Mouse (Mus musculus): ENCODE measurements around the gene Polk.

Polk gene

GRCm38 (mm10) chr13:96462644-96463043 lies 79.7 kb downstream of the Polk start:
- DNase-seq (ENCODE audit: low spot score in 2 of 2): no peak

- DNase-seq (ENCODE audit: low spot score in 2 of 2): no peak
These were observed 83.8 kb downstream of the Polk start for GRCm38 (mm10) chr13:96458606-96459005.

- no peak for DNase-seq (ENCODE audit: low spot score in 2 of 2)
These were observed 84.4 kb downstream of the Polk start for GRCm38 (mm10) chr13:96458018-96458417.

- DNase-seq (ENCODE audit: low spot score in 2 of 2): no peak
These were observed 84.8 kb downstream of the Polk start for GRCm38 (mm10) chr13:96457566-96457965.

GRCm38 (mm10) chr13:96454288-96454687 lies 88.1 kb downstream of the Polk start:
- DNase-seq (ENCODE audit: low spot score in 2 of 2): no peak

GRCm38 (mm10) chr13:96452621-96453020 lies 89.8 kb downstream of the Polk start:
- no peak for DNase-seq (ENCODE audit: low spot score in 2 of 2)

- no peak for DNase-seq (ENCODE audit: low spot score in 2 of 2)
These were observed 90.8 kb downstream of the Polk start for GRCm38 (mm10) chr13:96451386-96452140.

- no peak for DNase-seq (ENCODE audit: low spot score in 2 of 2)
These were observed 91.5 kb downstream of the Polk start for GRCm38 (mm10) chr13:96450869-96451268.

GRCm38 (mm10) chr13:96450205-96450856 lies 92.0 kb downstream of the Polk start:
- DNase-seq (ENCODE audit: low spot score in 2 of 2): no peak

- DNase-seq (ENCODE audit: low spot score in 2 of 2): no peak
These were observed 101.9 kb downstream of the Polk start for GRCm38 (mm10) chr13:96440436-96440835.

GRCm38 (mm10) chr13:96436921-96437320 lies 105.5 kb downstream of the Polk start:
- no peak for DNase-seq (ENCODE audit: low spot score in 2 of 2)

- DNase-seq (ENCODE audit: low spot score in 2 of 2): no peak
These were observed 106.6 kb downstream of the Polk start for GRCm38 (mm10) chr13:96435793-96436192.

GRCm38 (mm10) chr13:96434899-96435331 lies 107.5 kb downstream of the Polk start:
- DNase-seq (ENCODE audit: low spot score in 2 of 2): no peak

- DNase-seq (ENCODE audit: low spot score in 2 of 2): no peak
These were observed 108.7 kb downstream of the Polk start for GRCm38 (mm10) chr13:96433648-96434190.

- DNase-seq (ENCODE audit: low spot score in 2 of 2): no peak
These were observed 109.3 kb downstream of the Polk start for GRCm38 (mm10) chr13:96433041-96433440.

- no peak for DNase-seq (ENCODE audit: low spot score in 2 of 2)
These were observed 110.0 kb downstream of the Polk start for GRCm38 (mm10) chr13:96432376-96432811.

GRCm38 (mm10) chr13:96431595-96432156 lies 110.7 kb downstream of the Polk start:
- DNase-seq (ENCODE audit: low spot score in 2 of 2): peak; percentile 89 to 90
